Mouse (Mus musculus) forebrain, embryonic 12.5 days (tissue): Measurements from ENCODE around the gene Cckbr. TPM values are rescaled to one million over a fixed set of nuclear protein-coding genes. Genes with fewer than 3 reads are reported as not detected.
A peak's percentile ranks its signal among the peaks of the same experiment; 100 is the strongest.

Experiments
- ATAC-seq: fragments of 200-750 bp; cut with Nextera tagmentation; 2 replicates; pipeline ENCODE4 v1.8.0; 2017; ENCODE audit warnings: moderate TSS enrichment; ENCODE audit not compliant: low FRiP score
- H3K27ac ChIP-seq: fragments of 300-500 bp; sonication (generic); 2 replicates; pipeline ENCODE4 v1.5.1; 2016; ENCODE audit warnings: mild to moderate bottlenecking
- H3K27me3 ChIP-seq: fragments of 300-500 bp; sonication (generic); 2 replicates; pipeline ENCODE4 v1.6.1; 2016; ENCODE audit warnings: mild to moderate bottlenecking
- H3K36me3 ChIP-seq: fragments of 300-500 bp; sonication (generic); replicated peaks from 2 replicates; pipeline ENCODE4 v1.6.1; 2016; ENCODE audit warnings: mild to moderate bottlenecking
- H3K4me1 ChIP-seq: fragments of 300-500 bp; sonication (generic); 2 replicates; pipeline ENCODE4 v1.6.1; 2016
- H3K4me2 ChIP-seq: fragments of 300-500 bp; sonication (generic); 2 replicates; pipeline ENCODE4 v1.6.1; 2016; ENCODE audit warnings: mild to moderate bottlenecking, moderate library complexity
- H3K4me3 ChIP-seq: fragments of 300-500 bp; sonication (generic); replicated peaks from 2 replicates; pipeline ENCODE4 v1.5.1; 2016; ENCODE audit warnings: mild to moderate bottlenecking
- H3K9ac ChIP-seq: fragments of 300-500 bp; sonication (generic); 2 replicates; pipeline ENCODE4 v1.6.1; 2016; ENCODE audit warnings: mild to moderate bottlenecking
- H3K9me3 ChIP-seq: fragments of 300-500 bp; sonication (generic); 2 replicates; pipeline ENCODE4 v1.6.1; 2016
- WGBS: fragments of 180-500 bp; shearing (Covaris S2); methylation state at CpG from one replicate; pipeline ENCODE4 v1.1.7; 2016; 5-methylcytosine and 5-hydroxymethylcytosine counted together
- polyA plus RNA-seq: library from polyadenylated mRNA; unstranded; fragments of >200 nt; fragmentation: Nextera tagmentation; extraction: Ambion mirVana; gene quantifications from 2 replicates; pipeline ENCODE4 v1.2.1, GENCODE M21; 2016

Gene Cckbr
- 0.38 and 0.70 TPM in 2 replicates for polyA plus RNA-seq

DNA sequence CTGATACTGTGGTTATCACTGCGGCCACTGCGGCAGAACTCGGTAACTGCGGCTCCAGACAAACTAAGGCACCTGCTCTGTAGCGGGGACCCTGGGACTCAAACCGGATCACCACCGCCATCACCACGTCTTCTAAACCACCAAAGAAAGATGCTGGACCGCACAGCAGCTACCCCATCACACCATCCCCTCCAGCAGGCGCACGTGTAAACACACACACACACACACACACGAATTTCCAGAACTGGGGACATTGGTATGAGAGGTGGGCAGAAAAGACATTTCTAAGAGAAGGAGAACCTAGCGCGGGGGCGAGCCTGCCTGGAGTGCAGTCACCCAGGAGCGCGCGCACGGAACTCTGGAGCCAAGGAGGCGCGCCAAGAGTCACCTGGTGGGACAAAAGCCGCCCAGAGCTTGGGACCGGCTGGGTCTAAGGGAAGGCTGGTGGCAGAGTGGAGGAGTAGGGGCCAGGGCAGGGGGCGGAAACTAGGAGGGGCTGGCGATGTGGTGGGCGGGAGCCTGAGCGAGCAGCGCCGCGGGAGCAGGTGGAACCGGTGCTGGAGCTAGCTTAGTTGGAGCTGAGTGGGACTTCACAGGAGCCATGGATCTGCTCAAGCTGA is at the start of gene Cckbr:
Gene Cckbr, plus strand, starts transcription at position 308 of the 620 bp plus-strand sequence.
- H3K9me3 ChIP-seq: no peaks in the 10 kb centered on the region
- peak within 1 kb of the TSS; percentile 81 for H3K4me2 ChIP-seq
- H3K27ac ChIP-seq: no peak within 1 kb of the TSS
- H3K36me3 ChIP-seq: no peaks in the 10 kb centered on the region
- 1% methylated on average over 31 of the region's 31 CpGs for whole genome bisulfite sequencing
- ATAC-seq: peak; percentile 87
- peaks cover 39% of the 10 kb centered on the region for H3K27me3 ChIP-seq
- peak within 1 kb of the TSS; percentile 50 for H3K9ac ChIP-seq
- peaks cover 12% of the 10 kb centered on the region for H3K4me1 ChIP-seq
- H3K4me3 ChIP-seq: peak within 1 kb of the TSS; percentile 46

DNA sequence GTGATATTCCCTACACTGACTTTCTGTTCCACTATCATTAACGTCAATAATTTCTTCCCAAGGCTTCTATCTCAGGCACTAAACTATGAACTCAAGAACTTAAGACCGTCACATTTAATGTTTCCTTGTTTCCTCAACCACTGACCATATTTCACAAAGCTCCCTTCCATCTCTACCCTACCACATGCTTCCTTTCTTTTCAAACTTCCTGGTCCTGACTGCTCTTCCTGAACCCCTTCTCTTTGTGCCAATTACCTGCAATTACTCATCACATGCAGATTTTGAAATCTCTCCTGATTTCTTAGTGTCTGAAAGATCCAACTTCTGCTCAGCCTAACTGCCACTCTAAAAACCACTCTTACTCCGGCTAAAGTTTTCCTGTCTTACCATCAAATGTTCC is 45.2 kb upstream of the Cckbr start:
- Histone ChIP-seq H3K4me2 (no peak overlapping the region), H3K9me3 (no peaks in the 10 kb centered on the region), H3K36me3 (peaks cover 88% of the 10 kb centered on the region), H3K4me3 (no peak overlapping the region), H3K4me1 (no peaks in the 10 kb centered on the region), H3K27ac (no peak overlapping the region), H3K9ac (no peak overlapping the region), H3K27me3 (no peaks in the 10 kb centered on the region)
- no peak for ATAC-seq
- 92% methylated on average over 3 of the region's 3 CpGs for WGBS

DNA sequence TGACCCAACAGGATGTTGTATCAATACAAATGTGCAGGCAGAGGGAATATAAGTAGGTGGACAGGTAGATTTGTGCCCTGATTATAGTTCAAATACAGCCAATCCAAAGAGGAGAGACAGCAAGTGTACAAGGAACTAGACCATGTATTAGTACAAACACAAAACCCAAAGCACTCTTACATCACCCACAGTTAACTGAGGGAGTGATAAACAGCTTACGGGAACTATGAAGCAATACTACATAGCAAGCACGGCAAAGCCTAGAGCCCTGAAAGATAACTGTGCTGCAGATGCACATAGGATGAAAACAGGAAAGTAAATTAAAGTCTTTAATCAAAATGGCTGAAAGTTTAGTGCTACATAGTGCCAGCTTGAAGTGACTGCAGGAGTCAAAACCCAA is 37.8 kb upstream of the Cckbr start:
- Histone ChIP-seq H3K9me3 (no peaks in the 10 kb centered on the region), H3K4me2 (no peak overlapping the region), H3K4me3 (no peak overlapping the region), H3K4me1 (no peaks in the 10 kb centered on the region), H3K27ac (no peak overlapping the region), H3K9ac (no peak overlapping the region), H3K27me3 (no peaks in the 10 kb centered on the region), H3K36me3 (peaks cover 70% of the 10 kb centered on the region)
- no peak for ATAC-seq
- WGBS: 90% methylated on average over 2 of the region's 2 CpGs

DNA sequence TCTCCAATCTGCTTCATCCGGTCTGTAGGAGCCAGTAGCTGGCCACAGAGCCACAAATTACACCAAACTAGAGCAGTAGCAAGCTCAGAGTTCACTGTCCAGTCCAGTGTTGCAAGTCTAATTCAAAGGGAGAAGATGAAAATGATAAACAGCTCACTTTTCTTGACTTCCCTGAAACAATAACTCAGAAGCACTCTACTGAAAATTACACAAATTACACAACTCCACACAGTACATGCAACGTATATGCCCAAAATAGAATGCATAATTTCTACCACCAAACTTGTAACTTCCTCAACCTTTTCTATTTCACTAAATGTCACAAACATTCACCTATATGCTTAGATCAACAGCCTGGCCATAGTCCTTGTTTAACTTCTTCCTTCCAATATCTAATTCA is 35.3 kb upstream of the Cckbr start:
- Histone ChIP-seq H3K4me2 (no peak overlapping the region), H3K27me3 (no peaks in the 10 kb centered on the region), H3K36me3 (peaks cover 44% of the 10 kb centered on the region), H3K27ac (no peak overlapping the region), H3K9me3 (no peaks in the 10 kb centered on the region), H3K4me1 (no peaks in the 10 kb centered on the region), H3K9ac (no peak overlapping the region), H3K4me3 (no peak overlapping the region)
- WGBS: 95% methylated on average over 2 of the region's 2 CpGs
- no peak for ATAC-seq

DNA sequence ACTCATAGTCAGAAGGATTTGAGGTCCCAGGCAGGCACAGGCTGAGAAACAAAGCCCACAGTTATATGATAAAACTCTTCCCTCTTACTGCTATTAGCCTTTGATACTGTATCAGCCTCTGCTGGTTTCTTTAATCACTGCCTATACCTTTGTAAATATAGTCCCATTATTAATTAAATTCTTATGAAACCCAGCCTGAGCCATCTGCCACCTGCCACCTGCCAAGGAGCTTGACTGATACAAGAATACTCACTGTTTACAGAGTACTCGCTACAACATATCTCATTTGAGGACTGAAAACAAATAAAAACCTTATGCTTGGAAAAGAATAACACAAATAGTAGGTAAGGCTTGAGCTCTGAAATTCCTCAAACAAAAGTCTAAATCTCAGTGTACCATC is 30.9 kb upstream of the Cckbr start:
- no peaks in the 10 kb centered on the region for H3K27me3 ChIP-seq
- H3K9ac ChIP-seq: no peak overlapping the region; the same call in 1 of the 2 replicates
- no peak overlapping the region for H3K4me3 ChIP-seq
- H3K27ac ChIP-seq: no peak overlapping the region
- ATAC-seq: no peak
- H3K4me1 ChIP-seq: peaks cover 8% of the 10 kb centered on the region
- peaks cover 7% of the 10 kb centered on the region for H3K36me3 ChIP-seq
- WGBS: 84% methylated on average over 1 of the region's 1 CpGs
- no peaks in the 10 kb centered on the region for H3K9me3 ChIP-seq
- H3K4me2 ChIP-seq: no peak overlapping the region

DNA sequence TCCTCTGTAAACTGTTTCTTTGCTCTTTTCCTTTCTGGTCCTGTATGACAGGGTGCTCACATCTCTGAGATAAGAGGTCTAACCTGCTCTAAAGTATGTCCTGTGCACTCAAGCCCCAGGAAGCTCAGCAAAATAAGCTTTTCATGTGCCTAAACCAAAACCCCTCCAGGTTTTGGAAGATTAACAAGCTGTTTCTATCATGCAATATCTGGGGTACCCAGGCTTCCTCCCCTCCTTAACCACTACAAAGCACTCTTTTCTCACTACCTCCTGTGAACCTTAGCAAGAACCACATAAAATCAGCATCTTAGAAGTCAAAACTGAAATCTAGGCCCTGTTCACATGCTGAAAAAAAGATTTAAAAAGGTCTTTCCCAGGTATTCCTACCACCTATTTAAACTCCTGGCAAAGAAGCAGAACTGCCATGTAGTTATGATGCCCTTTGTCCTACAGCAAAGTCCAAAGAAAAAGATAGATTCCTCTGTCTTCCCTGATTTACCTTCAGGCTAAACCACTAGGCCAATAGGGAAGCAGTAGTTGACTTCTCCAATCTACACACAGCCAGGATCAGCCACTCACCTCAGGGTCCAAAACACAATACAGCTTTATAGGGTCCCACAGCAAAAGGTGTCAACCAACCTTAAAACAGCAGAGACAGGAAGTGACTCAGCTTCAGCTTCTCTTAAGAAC is 30.3 kb upstream of the Cckbr start:
- H3K4me1 ChIP-seq: peaks cover 8% of the 10 kb centered on the region
- H3K9me3 ChIP-seq: no peaks in the 10 kb centered on the region
- H3K27ac ChIP-seq: no peak overlapping the region
- ATAC-seq: no peak
- no peak overlapping the region for H3K9ac ChIP-seq
- no peak overlapping the region for H3K4me3 ChIP-seq
- 0 out of 2 replicates have a peak, but pooled peaks cover under 1% of the 10 kb centered on the region for H3K36me3 ChIP-seq
- no peaks in the 10 kb centered on the region for H3K27me3 ChIP-seq
- no peak overlapping the region for H3K4me2 ChIP-seq

DNA sequence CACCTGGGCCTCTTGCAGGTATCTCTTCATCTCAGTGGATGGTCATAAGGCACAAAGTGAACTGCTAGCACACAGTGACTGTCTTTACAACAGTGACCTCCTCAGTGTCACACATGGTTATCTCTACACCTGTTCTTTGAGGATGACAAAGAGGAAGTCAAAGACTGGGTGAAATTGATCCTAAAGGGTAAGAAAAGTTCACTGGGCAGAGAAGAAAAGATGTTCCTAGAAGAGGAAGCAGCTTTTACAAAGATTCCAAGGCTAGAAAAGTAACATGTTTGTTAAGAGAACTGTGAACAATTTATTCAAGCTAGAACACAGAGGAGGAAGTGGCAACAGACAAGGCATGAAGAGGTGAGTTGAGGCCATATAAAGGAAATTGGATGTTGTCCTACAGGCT is 29.4 kb upstream of the Cckbr start:
- ATAC-seq: no peak
- Histone ChIP-seq H3K4me3 (no peak overlapping the region), H3K27ac (no peak overlapping the region), H3K27me3 (no peaks in the 10 kb centered on the region), H3K4me2 (no peak overlapping the region), H3K36me3 (no peaks in the 10 kb centered on the region), H3K4me1 (peaks cover 14% of the 10 kb centered on the region), H3K9ac (no peak overlapping the region), H3K9me3 (no peaks in the 10 kb centered on the region)

DNA sequence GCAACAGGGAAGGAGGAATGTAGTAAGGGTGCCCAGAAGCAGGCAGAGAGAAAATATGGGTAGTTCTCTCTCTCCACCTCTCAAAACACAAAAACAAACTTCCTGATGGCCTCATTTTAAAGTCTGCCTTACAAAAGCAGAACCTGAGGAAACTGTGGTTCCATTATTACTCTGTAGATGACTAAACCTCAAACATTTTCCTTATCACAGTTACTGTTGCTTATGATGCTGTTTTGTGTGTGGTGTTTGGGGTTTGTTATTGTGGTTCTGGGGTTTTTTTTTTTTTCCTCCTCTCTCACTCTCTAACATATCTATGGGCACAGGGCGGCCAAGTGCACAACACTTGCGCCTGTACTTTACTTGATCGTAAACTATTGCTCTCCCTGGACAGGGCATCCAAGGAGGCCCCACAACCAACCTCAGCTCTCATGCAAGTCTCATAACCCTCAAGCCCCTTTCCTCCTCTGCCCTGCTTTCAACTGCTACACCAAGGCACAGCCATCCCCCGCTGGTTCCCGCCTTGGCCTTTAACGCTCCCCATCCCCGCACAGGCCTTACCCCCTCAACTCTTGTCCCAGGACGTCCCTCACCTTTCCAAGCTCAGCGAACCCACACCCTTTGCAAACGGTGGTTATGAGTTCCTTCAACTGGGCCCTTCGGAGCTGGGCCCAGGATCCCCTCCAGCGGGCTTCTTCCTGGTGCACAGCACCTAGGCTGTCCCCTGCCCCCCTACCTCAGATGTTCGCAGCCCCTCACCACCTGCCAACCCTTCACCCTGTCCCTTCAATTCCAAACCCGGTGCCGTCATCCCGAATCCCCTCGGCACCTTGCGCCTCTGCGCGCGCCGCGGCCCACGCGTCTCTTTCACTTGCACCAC is 26.2 kb upstream of the Cckbr start:
- H3K4me1 ChIP-seq: peaks cover 15% of the 10 kb centered on the region
- no peak; the same call in 1 of the 2 replicates for ATAC-seq
- no peaks in the 10 kb centered on the region for H3K9me3 ChIP-seq
- no peaks in the 10 kb centered on the region for H3K36me3 ChIP-seq
- H3K9ac ChIP-seq: peak overlapping the region; percentile 87
- WGBS: 2% methylated on average over 25 of the region's 25 CpGs
- H3K4me3 ChIP-seq: peak overlapping the region; percentile 87
- H3K4me2 ChIP-seq: peak overlapping the region; percentile 80
- peak overlapping the region; percentile 76 for H3K27ac ChIP-seq
- no peaks in the 10 kb centered on the region for H3K27me3 ChIP-seq

DNA sequence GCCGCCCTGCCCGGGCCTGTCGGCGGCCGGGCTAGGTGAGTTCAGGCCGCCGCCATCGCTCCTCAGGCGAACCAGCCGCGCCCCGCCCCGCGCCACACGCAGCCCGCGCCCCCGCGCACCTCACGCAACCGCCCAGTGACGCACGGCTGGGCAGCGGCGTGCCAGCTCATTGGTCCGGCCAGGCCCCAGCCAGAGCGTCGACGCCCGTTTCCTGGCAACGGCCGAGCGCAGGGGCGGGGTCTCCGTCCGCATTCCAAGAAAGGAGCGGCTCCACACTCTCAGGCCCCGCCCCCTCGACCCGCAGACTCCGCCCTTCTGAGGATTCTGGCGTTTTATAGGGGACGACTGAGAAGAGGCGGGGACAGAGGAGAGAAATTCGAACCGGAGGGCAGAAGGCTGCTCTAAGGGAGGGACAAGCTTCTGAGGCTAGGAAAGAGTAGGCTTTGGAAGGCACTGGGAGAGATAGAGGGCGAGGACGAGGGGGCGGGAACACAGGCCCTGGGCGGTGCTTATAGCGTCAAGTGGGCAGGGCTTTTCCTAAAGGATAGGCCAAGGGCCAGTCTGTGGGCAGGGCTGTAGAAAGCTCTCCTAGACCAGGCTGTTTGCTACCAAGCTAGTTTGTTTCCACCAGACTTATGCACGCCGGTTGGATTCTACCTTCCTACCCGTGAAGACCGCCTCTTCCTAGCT is 25.5 kb upstream of the Cckbr start, which contains the start of gene Fam160a2:
Gene Fam160a2, minus strand, starts transcription at position 120 of the 690 bp plus-strand sequence.
- peak within 1 kb of the TSS; percentile 80 for H3K4me2 ChIP-seq
- under 1% methylated on average over 55 of the region's 55 CpGs for WGBS
- H3K27ac ChIP-seq: peak within 1 kb of the TSS; percentile 83
- peaks cover 15% of the 10 kb centered on the region for H3K4me1 ChIP-seq
- H3K9ac ChIP-seq: peak within 1 kb of the TSS; percentile 87
- H3K36me3 ChIP-seq: no peaks in the 10 kb centered on the region
- H3K4me3 ChIP-seq: peak within 1 kb of the TSS; percentile 87
- no peaks in the 10 kb centered on the region for H3K27me3 ChIP-seq
- peak; percentile 99 for ATAC-seq
- no peaks in the 10 kb centered on the region for H3K9me3 ChIP-seq

DNA sequence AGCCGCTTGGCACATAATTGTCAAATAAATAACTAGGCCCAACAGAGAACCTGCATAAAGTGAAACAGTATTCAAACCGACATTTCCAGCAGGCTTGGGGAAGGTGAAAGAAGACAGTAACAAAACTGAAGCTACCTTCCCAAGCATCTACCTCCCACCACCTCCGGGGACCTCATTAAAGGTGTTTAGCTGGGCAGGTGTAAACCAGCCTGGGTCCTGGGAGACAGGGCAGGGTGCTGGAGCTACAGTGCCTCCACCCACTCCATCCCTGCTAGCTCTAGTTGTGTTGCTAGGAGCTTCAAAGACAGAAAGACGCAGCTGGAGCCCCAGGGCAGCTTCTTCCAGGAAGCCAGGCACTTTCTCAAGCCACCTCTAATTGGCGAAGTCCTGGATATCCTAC is 21.3 kb upstream of the Cckbr start, which contains the start of gene Cnga4:
Gene Cnga4, plus strand, starts transcription at position 301 of the 400 bp plus-strand sequence.
- H3K9ac ChIP-seq: no peak within 1 kb of the TSS
- H3K4me3 ChIP-seq: no peak within 1 kb of the TSS
- H3K27me3 ChIP-seq: no peaks in the 10 kb centered on the region
- H3K9me3 ChIP-seq: no peaks in the 10 kb centered on the region
- WGBS: 78% methylated on average over 5 of the region's 5 CpGs
- ATAC-seq: no peak
- peaks cover 9% of the 10 kb centered on the region for H3K4me1 ChIP-seq
- H3K27ac ChIP-seq: no peak within 1 kb of the TSS
- H3K4me2 ChIP-seq: no peak within 1 kb of the TSS
- H3K36me3 ChIP-seq: no peaks in the 10 kb centered on the region

DNA sequence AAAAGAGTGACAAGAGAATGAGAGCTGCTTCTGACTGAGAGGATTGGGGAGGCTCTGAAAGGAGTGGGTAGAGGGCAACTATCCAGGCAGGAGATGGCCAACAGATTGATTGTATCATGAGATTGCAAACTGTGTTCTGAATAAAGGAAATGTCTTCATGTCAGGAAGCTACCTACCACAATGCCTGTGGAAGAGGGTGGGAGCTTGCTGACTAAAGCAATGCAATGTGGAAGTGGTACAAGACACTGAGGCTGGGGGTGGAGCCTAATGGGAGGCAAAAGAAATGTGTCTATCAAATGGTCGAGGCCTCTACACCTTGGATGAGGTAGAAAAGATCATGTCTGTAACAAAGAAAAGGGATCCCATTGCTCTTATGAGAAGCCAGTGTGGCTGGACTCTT is 19.2 kb upstream of the Cckbr start:
- H3K27ac ChIP-seq: no peak overlapping the region
- no peaks in the 10 kb centered on the region for H3K4me1 ChIP-seq
- no peak overlapping the region for H3K4me2 ChIP-seq
- WGBS: 65% methylated on average over 1 of the region's 1 CpGs
- H3K36me3 ChIP-seq: no peaks in the 10 kb centered on the region
- H3K9me3 ChIP-seq: no peaks in the 10 kb centered on the region
- H3K4me3 ChIP-seq: no peak overlapping the region
- no peak overlapping the region for H3K9ac ChIP-seq
- no peaks in the 10 kb centered on the region for H3K27me3 ChIP-seq
- no peak for ATAC-seq
